Mouse (Mus musculus) forebrain, embryonic 11.5 days (tissue): ENCODE measurements at regions not wholly inside any gene's neighbourhood (a gene's known extent, or its start where the extent isn't known, plus 50 kb on each side); places are given as distances from the start of the nearest gene placed in this dataset.
A peak's percentile ranks its signal among the peaks of the same experiment; 100 is the strongest.
"Not testable (repeated sequence)": the region's sequence is repeated elsewhere in the genome, so short reads cannot be mapped to it uniquely, and the experiment has no call there.

Source experiments
- ATAC-seq: fragments of 200-750 bp; cut with Nextera tagmentation; replicated peaks from 2 replicates; pipeline ENCODE4 v1.8.0; 2017; ENCODE audit warnings: moderate TSS enrichment; ENCODE audit not compliant: low FRiP score
- DNase-seq: peaks from one replicate; pipeline ENCODE4 v3.0.0-alpha.2; 2017; ENCODE audit warnings: low spot score
- H3K27ac ChIP-seq: fragments of 300-500 bp; sonication (generic); 2 replicates; pipeline ENCODE4 v1.5.1; 2014; ENCODE audit warnings: low read depth, low read length
- H3K27me3 ChIP-seq: fragments of 300-500 bp; sonication (generic); 2 replicates; pipeline ENCODE4 v1.6.1; 2014; ENCODE audit warnings: mild to moderate bottlenecking, low read length, mixed read lengths; ENCODE audit not compliant: control insufficient read depth, insufficient read depth
- H3K36me3 ChIP-seq: fragments of 300-500 bp; sonication (generic); 2 replicates; pipeline ENCODE4 v1.6.1; 2014; ENCODE audit warnings: mild to moderate bottlenecking, low read length, moderate library complexity, mixed read lengths; ENCODE audit not compliant: control insufficient read depth, insufficient read depth
- H3K4me1 ChIP-seq: fragments of 300-500 bp; sonication (generic); replicated peaks from 2 replicates; pipeline ENCODE4 v1.6.1; 2014; ENCODE audit warnings: low read length, mixed read lengths; ENCODE audit not compliant: control insufficient read depth, insufficient read depth
- H3K4me2 ChIP-seq: fragments of 300-500 bp; sonication (generic); 2 replicates; pipeline ENCODE4 v1.6.1; 2014; ENCODE audit warnings: low read depth, mild to moderate bottlenecking, low read length, moderate library complexity, mixed read lengths; ENCODE audit not compliant: severe bottlenecking
- H3K4me3 ChIP-seq: fragments of 300-500 bp; sonication (generic); 2 replicates; pipeline ENCODE4 v1.5.1; 2014; ENCODE audit warnings: low read depth, low read length
- H3K9ac ChIP-seq: fragments of 300-500 bp; sonication (generic); 2 replicates; pipeline ENCODE4 v1.6.1; 2014; ENCODE audit warnings: low read length
- H3K9me3 ChIP-seq: fragments of 300-500 bp; sonication (generic); 2 replicates; pipeline ENCODE4 v1.6.1; 2016; ENCODE audit warnings: low read length, mixed read lengths; ENCODE audit not compliant: control insufficient read depth
- WGBS: fragments of 180-500 bp; shearing (Covaris S2); extraction: QIAGEN DNeasy Blood & Tissue Kit; methylation state at CpG from one replicate; pipeline ENCODE4 v1.1.7; 2014; 5-methylcytosine and 5-hydroxymethylcytosine counted together

- Histone ChIP-seq H3K9me3 (no peaks in the 10 kb centered on the region), H3K36me3 (no peaks in the 10 kb centered on the region), H3K4me2 (no peak overlapping the region), H3K27me3 (no peaks in the 10 kb centered on the region), H3K27ac (no peak overlapping the region), H3K4me3 (no peak overlapping the region), H3K4me1 (no peaks in the 10 kb centered on the region), H3K9ac (no peak overlapping the region)
- 85% methylated on average over 3 of the region's 3 CpGs for WGBS
- ATAC-seq, result no peak
- no peak for DNase-seq
These were observed 3601.5 kb downstream of the 9330182O14Rik start for GRCm38 (mm10) chr15:43735697-43736096.

GRCm38 (mm10) chr15:43758256-43758655, 3624.1 kb downstream of the 9330182O14Rik start:
- Histone ChIP-seq H3K27ac (no peak overlapping the region), H3K9ac (no peak overlapping the region), H3K27me3 (no peaks in the 10 kb centered on the region), H3K4me3 (no peak overlapping the region), H3K9me3 (no peaks in the 10 kb centered on the region), H3K4me2 (no peak overlapping the region), H3K4me1 (no peaks in the 10 kb centered on the region), H3K36me3 (no peaks in the 10 kb centered on the region)
- WGBS, result 27% methylated on average over 3 of the region's 3 CpGs
- ATAC-seq (no peak; the same call in 1 of the 2 replicates), DNase-seq (no peak)

GRCm38 (mm10) chr15:43764606-43765005, 3630.4 kb downstream of the 9330182O14Rik start:
- Histone ChIP-seq H3K9ac (no peak overlapping the region), H3K36me3 (no peaks in the 10 kb centered on the region), H3K27me3 (no peaks in the 10 kb centered on the region), H3K4me2 (no peak overlapping the region), H3K27ac (no peak overlapping the region), H3K9me3 (no peaks in the 10 kb centered on the region), H3K4me3 (no peak overlapping the region), H3K4me1 (no peaks in the 10 kb centered on the region)
- 89% methylated on average over 2 of the region's 2 CpGs for WGBS
- DNase-seq, result no peak
- ATAC-seq, result no peak

GRCm38 (mm10) chr15:43772718-43773117, 3638.6 kb downstream of the 9330182O14Rik start:
- no peak for DNase-seq

GRCm38 (mm10) chr15:43782126-43782632, 3648.0 kb downstream of the 9330182O14Rik start:
- not testable (repeated sequence) for H3K27me3 ChIP-seq, DNase-seq, H3K9me3 ChIP-seq, H3K36me3 ChIP-seq, H3K27ac ChIP-seq, H3K4me1 ChIP-seq, H3K9ac ChIP-seq, H3K4me3 ChIP-seq, ATAC-seq, H3K4me2 ChIP-seq
- WGBS, result 85% methylated on average over 3 of the region's 3 CpGs

More at GRCm38 (mm10) chr15:43772718-43773117, 3638.6 kb downstream of the 9330182O14Rik start:
- Histone ChIP-seq H3K9ac (no peak overlapping the region), H3K27ac (no peak overlapping the region), H3K27me3 (no peaks in the 10 kb centered on the region), H3K4me2 (no peak overlapping the region), H3K4me1 (no peaks in the 10 kb centered on the region), H3K9me3 (no peaks in the 10 kb centered on the region), H3K4me3 (no peak overlapping the region), H3K36me3 (no peaks in the 10 kb centered on the region)
- 35% methylated on average over 3 of the region's 3 CpGs for WGBS
- ATAC-seq, result peak; percentile 70

- 83% methylated on average over 3 of the region's 3 CpGs for WGBS
- no peaks in the 10 kb centered on the region for H3K36me3 ChIP-seq
- no peak overlapping the region for H3K4me3 ChIP-seq
- H3K27ac ChIP-seq, result no peak overlapping the region
- no peaks in the 10 kb centered on the region for H3K27me3 ChIP-seq
- no peak for DNase-seq
- no peaks in the 10 kb centered on the region for H3K9me3 ChIP-seq
- no peak overlapping the region for H3K9ac ChIP-seq
- no peak overlapping the region for H3K4me2 ChIP-seq
- H3K4me1 ChIP-seq, result no peaks in the 10 kb centered on the region
- ATAC-seq, result no peak
These were observed 3650.0 kb downstream of the 9330182O14Rik start for GRCm38 (mm10) chr15:43784171-43784570.

GRCm38 (mm10) chr15:43803342-43803741, 3669.2 kb downstream of the 9330182O14Rik start:
- no peaks in the 10 kb centered on the region for H3K27me3 ChIP-seq
- H3K4me1 ChIP-seq, result no peaks in the 10 kb centered on the region
- no peak overlapping the region for H3K9ac ChIP-seq
- no peak for ATAC-seq
- no peak overlapping the region for H3K4me2 ChIP-seq
- 47% methylated on average over 4 of the region's 4 CpGs for WGBS
- no peaks in the 10 kb centered on the region for H3K36me3 ChIP-seq
- no peak overlapping the region for H3K27ac ChIP-seq
- no peak overlapping the region for H3K4me3 ChIP-seq
- no peaks in the 10 kb centered on the region for H3K9me3 ChIP-seq
- no peak for DNase-seq
